Mouse (Mus musculus) forebrain, embryonic 10.5 days (tissue): ENCODE results near the gene E2f2. TPM values are rescaled to one million over a fixed set of nuclear protein-coding genes. Genes with fewer than 3 reads are reported as not detected.
A peak's percentile ranks its signal among the peaks of the same experiment; 100 is the strongest.

Experiments used
- DNase-seq: peaks from one replicate; pipeline ENCODE4 v3.0.0-alpha.2; 2017; ENCODE audit warnings: low spot score; ENCODE audit errors: extremely low spot score
- H3K27ac ChIP-seq: fragments of 300-500 bp; sonication (generic); 2 replicates; pipeline ENCODE4 v1.5.1; 2016; ENCODE audit warnings: mild to moderate bottlenecking
- H3K27me3 ChIP-seq: fragments of 300-500 bp; sonication (generic); 2 replicates; pipeline ENCODE4 v1.6.1; 2016; ENCODE audit warnings: mild to moderate bottlenecking; ENCODE audit not compliant: poor library complexity, severe bottlenecking
- H3K36me3 ChIP-seq: fragments of 300-500 bp; sonication (generic); replicated peaks from 2 replicates; pipeline ENCODE4 v1.6.1; 2016; ENCODE audit warnings: mild to moderate bottlenecking, moderate library complexity
- H3K4me1 ChIP-seq: fragments of 300-500 bp; sonication (generic); 2 replicates; pipeline ENCODE4 v1.6.1; 2016
- H3K4me3 ChIP-seq: fragments of 300-500 bp; sonication (generic); 2 replicates; pipeline ENCODE4 v1.5.1; 2016; ENCODE audit warnings: mild to moderate bottlenecking, moderate library complexity
- H3K9me3 ChIP-seq: fragments of 300-500 bp; sonication (generic); 2 replicates; pipeline ENCODE4 v1.6.1; 2016; ENCODE audit warnings: mild to moderate bottlenecking, moderate library complexity
- WGBS: fragments of 180-500 bp; shearing (Covaris S2); methylation state at CpG from one replicate; pipeline ENCODE4 v1.1.7; 2016; 5-methylcytosine and 5-hydroxymethylcytosine counted together
- polyA plus RNA-seq: library from polyadenylated mRNA; unstranded; fragments of >200 nt; fragmentation: Nextera tagmentation; extraction: Ambion mirVana; gene quantifications from 2 replicates; pipeline ENCODE4 v1.2.1, GENCODE M21; 2016

Gene E2f2
- polyA plus RNA-seq, 1 experiment from 2014 or later, result 11.4 TPM

GRCm38 (mm10) chr4:136147436-136148135 lies 24.6 kb upstream of the E2f2 start:
- peak overlapping the region; percentile 81 for H3K4me3 ChIP-seq
- H3K9me3 ChIP-seq, result no peaks in the 10 kb centered on the region
- peaks cover 13% of the 10 kb centered on the region for H3K36me3 ChIP-seq
- H3K4me1 ChIP-seq, result peaks cover 88% of the 10 kb centered on the region
- WGBS, result under 1% methylated on average over 48 of the region's 48 CpGs
- H3K27ac ChIP-seq, result peak overlapping the region; percentile 97
- peak; percentile 85 for DNase-seq
- peaks cover 27% of the 10 kb centered on the region for H3K27me3 ChIP-seq

GRCm38 (mm10) chr4:136148342-136149044 lies 23.7 kb upstream of the E2f2 start:
- H3K36me3 ChIP-seq, result peaks cover 13% of the 10 kb centered on the region
- H3K4me3 ChIP-seq, result peak overlapping the region; percentile 81

GRCm38 (mm10) chr4:136149045-136149379 lies 23.2 kb upstream of the E2f2 start:
- WGBS, result 68% methylated on average over 2 of the region's 2 CpGs

More at GRCm38 (mm10) chr4:136148342-136149044, 23.7 kb upstream of the E2f2 start:
- Histone ChIP-seq H3K27ac (peak overlapping the region; percentile 97), H3K9me3 (peaks cover 4% of the 10 kb centered on the region; the same call in 1 of the 2 replicates), H3K27me3 (peaks cover 27% of the 10 kb centered on the region), H3K4me1 (peaks cover 79% of the 10 kb centered on the region)
- peak; percentile 64 for DNase-seq
- WGBS, result 7% methylated on average over 31 of the region's 31 CpGs

GRCm38 (mm10) chr4:136149734-136150133 lies 22.5 kb upstream of the E2f2 start:
- peak; percentile 67 for DNase-seq
- H3K27ac ChIP-seq, result no peak overlapping the region
- H3K36me3 ChIP-seq, result peaks cover 12% of the 10 kb centered on the region
- WGBS, result 41% methylated on average over 3 of the region's 3 CpGs
- peaks cover 27% of the 10 kb centered on the region for H3K27me3 ChIP-seq
- no peak overlapping the region for H3K4me3 ChIP-seq
- H3K9me3 ChIP-seq, result peaks cover 4% of the 10 kb centered on the region; the same call in 1 of the 2 replicates
- H3K4me1 ChIP-seq, result peaks cover 68% of the 10 kb centered on the region

More at GRCm38 (mm10) chr4:136149045-136149379, 23.2 kb upstream of the E2f2 start:
- H3K27ac ChIP-seq, result peak overlapping the region; percentile 97
- H3K36me3 ChIP-seq, result peaks cover 13% of the 10 kb centered on the region
- peaks cover 4% of the 10 kb centered on the region; the same call in 1 of the 2 replicates for H3K9me3 ChIP-seq
- H3K4me3 ChIP-seq, result peak overlapping the region; percentile 81
- DNase-seq, result no peak
- H3K4me1 ChIP-seq, result peaks cover 75% of the 10 kb centered on the region
- H3K27me3 ChIP-seq, result peaks cover 27% of the 10 kb centered on the region

- DNase-seq, result no peak
- Histone ChIP-seq H3K36me3 (peaks cover 3% of the 10 kb centered on the region), H3K27ac (peak overlapping the region; percentile 77), H3K27me3 (peaks cover 21% of the 10 kb centered on the region), H3K4me1 (peaks cover 59% of the 10 kb centered on the region), H3K9me3 (peaks cover 4% of the 10 kb centered on the region; the same call in 1 of the 2 replicates), H3K4me3 (no peak overlapping the region)
- 49% methylated on average over 4 of the region's 4 CpGs for WGBS
Observed at GRCm38 (mm10) chr4:136150596-136150995, 21.6 kb upstream of the E2f2 start.

GRCm38 (mm10) chr4:136152821-136153220 lies 19.4 kb upstream of the E2f2 start:
- Histone ChIP-seq H3K4me1 (peaks cover 46% of the 10 kb centered on the region), H3K27me3 (0 out of 2 replicates have a peak, but pooled peaks cover 7% of the 10 kb centered on the region), H3K4me3 (no peak overlapping the region), H3K9me3 (peaks cover 4% of the 10 kb centered on the region; the same call in 1 of the 2 replicates), H3K27ac (no peak overlapping the region), H3K36me3 (no peaks in the 10 kb centered on the region)
- DNase-seq, result no peak
- WGBS, result 86% methylated on average over 4 of the region's 4 CpGs

- no peak for DNase-seq
- no peaks in the 10 kb centered on the region for H3K27me3 ChIP-seq
- H3K27ac ChIP-seq, result 0 out of 2 replicates have a peak overlapping the region, but pooled peaks have one; percentile 61
- 79% methylated on average over 9 of the region's 9 CpGs for WGBS
- H3K4me1 ChIP-seq, result peaks cover 39% of the 10 kb centered on the region
- H3K9me3 ChIP-seq, result peaks cover 4% of the 10 kb centered on the region; the same call in 1 of the 2 replicates
- no peak overlapping the region for H3K4me3 ChIP-seq
- no peaks in the 10 kb centered on the region for H3K36me3 ChIP-seq
Observed at GRCm38 (mm10) chr4:136154462-136154861, 17.7 kb upstream of the E2f2 start.

GRCm38 (mm10) chr4:136158498-136158897 lies 13.7 kb upstream of the E2f2 start:
- H3K27ac ChIP-seq, result peak overlapping the region; percentile 22; the same call in 1 of the 2 replicates
- 82% methylated on average over 6 of the region's 6 CpGs for WGBS

GRCm38 (mm10) chr4:136159802-136160397 lies 12.3 kb upstream of the E2f2 start:
- Histone ChIP-seq H3K36me3 (no peaks in the 10 kb centered on the region), H3K9me3 (no peaks in the 10 kb centered on the region), H3K4me1 (peaks cover 37% of the 10 kb centered on the region), H3K27me3 (no peaks in the 10 kb centered on the region), H3K4me3 (peak overlapping the region; percentile 27), H3K27ac (peak overlapping the region; percentile 81)
- 1% methylated on average over 5 of the region's 5 CpGs for WGBS
- peak; percentile 90 for DNase-seq

More at GRCm38 (mm10) chr4:136158498-136158897, 13.7 kb upstream of the E2f2 start:
- no peak for DNase-seq
- H3K36me3 ChIP-seq, result no peaks in the 10 kb centered on the region
- no peaks in the 10 kb centered on the region for H3K27me3 ChIP-seq
- peaks cover 34% of the 10 kb centered on the region for H3K4me1 ChIP-seq
- H3K9me3 ChIP-seq, result no peaks in the 10 kb centered on the region
- no peak overlapping the region for H3K4me3 ChIP-seq

- Histone ChIP-seq H3K36me3 (no peaks in the 10 kb centered on the region), H3K4me1 (peaks cover 28% of the 10 kb centered on the region), H3K27ac (no peak overlapping the region), H3K4me3 (peak overlapping the region; percentile 14; the same call in 1 of the 2 replicates), H3K27me3 (no peaks in the 10 kb centered on the region), H3K9me3 (no peaks in the 10 kb centered on the region)
- DNase-seq, result peak; percentile 94
- 4% methylated on average over 11 of the region's 11 CpGs for WGBS
Observed at GRCm38 (mm10) chr4:136163448-136163847, 8.7 kb upstream of the E2f2 start.

GRCm38 (mm10) chr4:136164981-136165380 lies 7.2 kb upstream of the E2f2 start:
- 85% methylated on average over 8 of the region's 8 CpGs for WGBS
- no peaks in the 10 kb centered on the region for H3K36me3 ChIP-seq
- no peak overlapping the region for H3K27ac ChIP-seq
- no peak for DNase-seq
- H3K9me3 ChIP-seq, result no peaks in the 10 kb centered on the region
- H3K4me1 ChIP-seq, result peaks cover 15% of the 10 kb centered on the region
- H3K4me3 ChIP-seq, result no peak overlapping the region
- no peaks in the 10 kb centered on the region; the same call in 1 of the 2 replicates for H3K27me3 ChIP-seq

GRCm38 (mm10) chr4:136167701-136168100 lies 4.5 kb upstream of the E2f2 start:
- WGBS, result 83% methylated on average over 3 of the region's 3 CpGs
- Histone ChIP-seq H3K27me3 (no peaks in the 10 kb centered on the region; the same call in 1 of the 2 replicates), H3K27ac (no peak overlapping the region), H3K9me3 (no peaks in the 10 kb centered on the region), H3K4me1 (peaks cover 19% of the 10 kb centered on the region), H3K36me3 (no peaks in the 10 kb centered on the region), H3K4me3 (no peak overlapping the region)
- DNase-seq, result no peak
